Mouse (Mus musculus): ENCODE results near the gene Spred1. TPM values are rescaled to one million over a fixed set of nuclear protein-coding genes. Genes with fewer than 3 reads are reported as not detected.
A peak's percentile ranks its signal among the peaks of the same experiment; 100 is the strongest.

Spred1 gene
- polyA plus RNA-seq, 1 experiment: 0.75 TPM

- Histone ChIP-seq H3K36me3 (replicated peaks; ENCODE audit: low read length) (no peaks in the 10 kb centered on the region), H3K9me3 (peaks cover 4% of the 10 kb centered on the region; the same call in 1 of the 2 replicates)
- TF ChIP-seq FLI1 (IDR thresholded peaks at IDR 0.05; ENCODE audit: low read length) (no peak), GATA1 (IDR thresholded peaks at IDR 0.05; ENCODE audit: borderline replicate concordance, low read length) (no peak)
These were observed 110.1 kb downstream of the Spred1 start for GRCm38 (mm10) chr2:117231257-117231656.

More at GRCm38 (mm10) chr2:117231257-117231656, 110.1 kb downstream of the Spred1 start:
- H3K27me3 ChIP-seq (replicated peaks): peaks cover 19% of the 10 kb centered on the region
- H3K4me1 ChIP-seq: peaks cover 15% of the 10 kb centered on the region
- peak overlapping the region; percentile 69 for H3K4me3 ChIP-seq (replicated peaks)

Other genes starting within 250 kb of the Spred1 start
- not detected in 2 replicates for gene Tmco5, start 242.7 kb upstream of the Spred1 start, polyA plus RNA-seq (2012; ENCODE audit: insufficient read depth, low replicate concordance)
- 5.8 TPM in 1 of 2 replicates, not detected in the other for gene Fam98b, start 128.4 kb downstream of the Spred1 start, polyA plus RNA-seq (2012; ENCODE audit: insufficient read depth, low replicate concordance)
- gene Rasgrp1, start 221.6 kb downstream of the Spred1 start, polyA plus RNA-seq (2012; ENCODE audit: insufficient read depth, low replicate concordance): not detected in 2 replicates